Mouse (Mus musculus) heart, adult 2 months (tissue): ENCODE results near the gene Scd3.

Source experiments
- CTCF ChIP-seq: fragments of 200-600 bp; IDR thresholded peaks from 2 replicates; pipeline ENCODE4 v1.8.1; 2022; ENCODE audit warnings: antibody characterized with exemption, mild to moderate bottlenecking, moderate library complexity
- POLR2A ChIP-seq: fragments of 200-500 bp; IDR thresholded peaks from 2 replicates; pipeline ENCODE4 v1.6.1; 2011; ENCODE audit warnings: mild to moderate bottlenecking, low read depth, low read length, control low read depth; ENCODE audit not compliant: insufficient read depth

DNA sequence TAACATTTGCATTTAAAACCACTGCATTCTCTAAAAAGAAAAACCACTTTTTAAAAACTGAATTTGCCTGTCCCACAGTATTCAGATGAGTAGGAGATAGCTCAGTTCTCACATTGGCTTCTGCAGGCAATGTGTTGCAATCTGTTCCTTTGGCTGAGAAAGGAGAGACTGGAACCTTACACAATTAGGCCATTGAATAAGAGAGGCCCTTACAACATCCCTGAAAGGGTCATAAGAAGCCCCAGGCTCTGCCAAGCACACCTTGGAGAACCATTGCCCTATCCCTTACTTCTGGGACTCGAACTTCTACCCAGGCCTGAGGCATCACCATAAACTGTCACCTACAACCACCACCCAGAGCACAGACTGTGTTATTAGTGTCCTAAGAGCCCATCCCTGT, 22.6 kb upstream of the Scd3 start:
- TF ChIP-seq POLR2A (no peak), CTCF (no peak)
